Mouse (Mus musculus) brown adipose tissue, adult 24 weeks (tissue): ENCODE measurements around the gene Irx2. TPM values are rescaled to one million over a fixed set of nuclear protein-coding genes. Genes with fewer than 3 reads are reported as not detected.

Experiments used
- H3K27ac ChIP-seq: fragments of 200-500 bp; replicated peaks from 2 replicates; pipeline ENCODE4 v1.5.1; 2012; ENCODE audit warnings: low read depth, mild to moderate bottlenecking, low read length
- H3K4me1 ChIP-seq: fragments of 200-500 bp; 2 replicates; pipeline ENCODE4 v1.6.1; 2012; ENCODE audit warnings: low read length, mixed read lengths; ENCODE audit not compliant: control insufficient read depth, insufficient read depth, insufficient read length
- H3K4me3 ChIP-seq: fragments of 200-500 bp; 2 replicates; pipeline ENCODE4 v1.5.1; 2012; ENCODE audit warnings: low read depth, mild to moderate bottlenecking, low read length, moderate library complexity; ENCODE audit not compliant: insufficient read depth
- polyA plus RNA-seq: library from polyadenylated mRNA; stranded (reverse); fragments of >200 nt; gene quantifications from 2 replicates; pipeline ENCODE4 v1.2.4, GENCODE M21; 2012; ENCODE audit not compliant: missing spikeins, insufficient read depth, insufficient read length

Irx2 gene
- 0.67 and 0.79 TPM in 2 replicates for polyA plus RNA-seq

GRCm38 (mm10) chr13:72628462-72628916 lies at the start of gene Irx2:
TSS of gene Irx2 (plus strand) at chr13:72628820.
- H3K4me1 ChIP-seq: 0 out of 2 replicates have a peak, but pooled peaks cover 3% of the 10 kb centered on the region
- peak within 1 kb of the TSS; percentile 52 for H3K4me3 ChIP-seq
- H3K27ac ChIP-seq: no peak within 1 kb of the TSS

GRCm38 (mm10) chr13:72581276-72581675 lies 47.3 kb upstream of the Irx2 start:
- Histone ChIP-seq H3K4me1 (no peaks in the 10 kb centered on the region), H3K4me3 (no peak overlapping the region), H3K27ac (no peak overlapping the region)

DNA sequence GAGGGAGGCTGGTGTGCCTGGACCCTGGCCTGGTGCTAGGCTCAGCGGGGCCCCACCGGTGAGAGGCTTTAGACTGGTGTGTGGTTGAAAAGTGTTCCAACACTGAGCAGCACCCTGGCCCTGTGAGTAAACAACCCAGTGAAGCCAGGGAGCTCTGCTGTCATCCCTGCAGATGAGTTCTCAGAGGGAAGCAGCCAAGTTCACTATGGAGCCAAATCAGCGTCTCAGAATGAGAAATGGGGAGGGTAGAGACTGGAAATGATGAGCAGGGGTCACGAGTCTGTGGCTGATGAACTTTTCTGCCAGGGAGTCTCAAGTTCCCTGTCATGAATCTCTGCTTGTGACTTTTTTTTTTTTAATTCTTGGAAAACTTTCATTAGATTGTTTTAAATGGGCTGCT lies 36.1 kb upstream of the Irx2 start:
- Histone ChIP-seq H3K4me1 (no peaks in the 10 kb centered on the region), H3K27ac (no peak overlapping the region), H3K4me3 (no peak overlapping the region)

GRCm38 (mm10) chr13:72593310-72593709 lies 35.3 kb upstream of the Irx2 start:
- no peaks in the 10 kb centered on the region for H3K4me1 ChIP-seq
- H3K27ac ChIP-seq: no peak overlapping the region
- H3K4me3 ChIP-seq: no peak overlapping the region

GRCm38 (mm10) chr13:72593710-72594111 lies 34.9 kb upstream of the Irx2 start:
- H3K27ac ChIP-seq: no peak overlapping the region
- H3K4me1 ChIP-seq: no peaks in the 10 kb centered on the region
- H3K4me3 ChIP-seq: no peak overlapping the region

GRCm38 (mm10) chr13:72599254-72599653 lies 29.4 kb upstream of the Irx2 start:
- Histone ChIP-seq H3K27ac (no peak overlapping the region), H3K4me1 (no peaks in the 10 kb centered on the region), H3K4me3 (no peak overlapping the region)

- Histone ChIP-seq H3K4me1 (no peaks in the 10 kb centered on the region), H3K4me3 (no peak overlapping the region), H3K27ac (no peak overlapping the region)
Observed at GRCm38 (mm10) chr13:72608706-72609105, 19.9 kb upstream of the Irx2 start.

GRCm38 (mm10) chr13:72610277-72610676 lies 18.3 kb upstream of the Irx2 start:
- Histone ChIP-seq H3K4me1 (no peaks in the 10 kb centered on the region), H3K4me3 (no peak overlapping the region), H3K27ac (no peak overlapping the region)

GRCm38 (mm10) chr13:72623926-72624846 lies 4.4 kb upstream of the Irx2 start:
- H3K4me1 ChIP-seq: 0 out of 2 replicates have a peak, but pooled peaks cover 3% of the 10 kb centered on the region
- H3K4me3 ChIP-seq: peak overlapping the region; percentile 38
- H3K27ac ChIP-seq: no peak overlapping the region

DNA sequence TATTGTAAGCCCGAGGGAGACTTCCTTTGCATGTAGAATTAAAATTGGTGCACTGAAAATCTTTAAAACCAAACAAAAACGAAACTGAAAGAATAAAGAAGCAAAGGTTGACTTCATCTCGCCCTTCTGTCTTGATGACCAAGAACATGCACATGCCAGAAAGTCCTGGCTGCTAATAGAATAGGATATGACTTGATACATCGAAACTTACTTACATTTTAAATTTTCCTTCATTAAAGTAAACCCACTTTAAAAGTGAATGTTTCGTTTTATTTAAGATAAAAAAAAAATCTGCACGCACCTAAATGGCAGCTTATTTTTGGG lies 3.8 kb upstream of the Irx2 start:
- 0 out of 2 replicates have a peak, but pooled peaks cover 3% of the 10 kb centered on the region for H3K4me1 ChIP-seq
- H3K4me3 ChIP-seq: peak overlapping the region; percentile 38
- no peak overlapping the region for H3K27ac ChIP-seq

GRCm38 (mm10) chr13:72625236-72625950 lies 3.2 kb upstream of the Irx2 start:
- 0 out of 2 replicates have a peak, but pooled peaks cover 3% of the 10 kb centered on the region for H3K4me1 ChIP-seq
- no peak overlapping the region for H3K27ac ChIP-seq
- H3K4me3 ChIP-seq: peak overlapping the region; percentile 33

- Histone ChIP-seq H3K4me1 (0 out of 2 replicates have a peak, but pooled peaks cover 3% of the 10 kb centered on the region), H3K27ac (no peak overlapping the region)
Observed at GRCm38 (mm10) chr13:72627391-72628321, 964 bp upstream of the Irx2 start.

GRCm38 (mm10) chr13:72628935-72629631 lies 463 bp downstream of the Irx2 start:
- H3K4me3 ChIP-seq: peak overlapping the region; percentile 41
- no peak overlapping the region for H3K27ac ChIP-seq
- H3K4me1 ChIP-seq: 0 out of 2 replicates have a peak, but pooled peaks cover 3% of the 10 kb centered on the region

More at GRCm38 (mm10) chr13:72627391-72628321, 964 bp upstream of the Irx2 start:
- H3K4me3 ChIP-seq: peak overlapping the region; percentile 52

DNA sequence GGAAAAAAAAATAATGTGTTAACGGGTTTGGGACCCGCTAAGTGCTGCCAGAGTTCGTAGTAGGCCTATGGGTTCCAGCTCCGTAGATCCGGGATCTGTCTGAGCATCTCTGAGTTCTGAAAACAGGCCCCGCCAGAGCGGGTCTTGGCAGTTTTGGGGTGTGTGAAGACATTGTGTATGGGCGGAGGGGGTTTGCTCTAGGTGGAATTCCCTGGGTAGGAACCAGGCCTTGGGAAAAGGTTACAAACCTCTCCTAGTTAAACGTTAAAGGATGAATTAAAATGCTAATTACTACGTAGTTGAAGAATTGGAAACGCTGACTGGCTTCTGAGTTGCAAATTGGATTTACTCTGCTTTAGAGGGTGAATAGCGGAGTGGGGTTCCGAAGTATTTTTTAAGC lies 1.2 kb downstream of the Irx2 start:
- 0 out of 2 replicates have a peak, but pooled peaks cover 3% of the 10 kb centered on the region for H3K4me1 ChIP-seq
- H3K27ac ChIP-seq: no peak overlapping the region
- no peak overlapping the region for H3K4me3 ChIP-seq
